Mouse (Mus musculus): ENCODE data around the gene Alg9. TPM values are rescaled to one million over a fixed set of nuclear protein-coding genes. Genes with fewer than 3 reads are reported as not detected.
"Not testable (repeated sequence)": the region's sequence is repeated elsewhere in the genome, so short reads cannot be mapped to it uniquely, and the experiment has no call there.

Gene Alg9
- polyA plus RNA-seq, 1 experiment from 2014 or later, result 37.3 TPM

DNA sequence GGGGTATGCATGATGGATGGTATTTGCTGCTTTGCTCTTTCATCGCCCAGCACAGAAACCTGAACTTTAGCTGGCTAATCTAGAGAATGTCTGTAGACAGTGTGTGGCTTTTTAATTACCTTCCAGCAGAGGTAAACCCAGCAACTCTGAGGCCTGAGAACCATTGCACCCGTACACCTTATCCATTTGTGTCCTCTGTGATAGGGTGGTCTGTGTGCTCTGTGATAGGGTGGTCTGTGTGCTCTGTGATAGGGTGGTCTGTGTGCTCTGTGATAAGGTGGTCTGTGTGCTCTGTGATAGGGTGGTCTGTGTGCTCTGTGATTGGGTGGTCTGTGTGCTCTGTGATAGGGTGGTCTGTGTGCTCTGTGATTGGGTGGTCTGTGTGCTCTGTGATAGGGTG, 57.8 kb downstream of the Alg9 start:
- H3K27me3 ChIP-seq (ENCODE audit: control insufficient read depth, insufficient read depth, low read length); ATAC-seq (replicated peaks; ENCODE audit: insufficient number of reproducible peaks, low FRiP score, low TSS enrichment); H3K27ac ChIP-seq (ENCODE audit: low read depth, low read length); H3K9ac ChIP-seq (ENCODE audit: low read depth, low read length); H3K36me3 ChIP-seq (ENCODE audit: control insufficient read depth, insufficient read depth, low read length); H3K4me1 ChIP-seq (ENCODE audit: control insufficient read depth, insufficient read depth, low read length); H3K9me3 ChIP-seq (replicated peaks; ENCODE audit: control insufficient read depth, low read length); H3K4me2 ChIP-seq; H3K4me3 ChIP-seq (ENCODE audit: low read depth, low read length): not testable (repeated sequence)
- 66% methylated on average over 2 of the region's 2 CpGs for WGBS (ENCODE audit: insufficient replicate concordance)

DNA sequence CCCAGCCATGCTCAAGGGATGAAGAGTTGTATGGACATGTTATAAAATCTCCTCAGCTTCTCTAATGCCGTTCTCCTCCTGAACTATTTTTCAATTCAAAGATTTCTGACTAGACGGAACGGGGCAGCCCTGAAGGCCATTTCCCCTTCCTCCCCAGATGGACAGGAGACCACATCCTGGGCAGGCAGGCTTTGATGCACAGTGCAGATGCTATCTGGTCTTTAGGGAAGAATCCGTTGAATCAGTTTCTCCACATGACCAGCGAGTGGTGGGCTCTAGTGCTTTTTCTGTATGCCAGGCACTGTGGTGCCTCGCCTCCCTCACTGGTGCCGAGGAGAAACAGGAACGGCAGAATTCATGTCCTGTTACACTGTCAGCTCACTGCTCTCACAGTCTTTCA, 59.0 kb downstream of the Alg9 start:
- H3K4me1 ChIP-seq (ENCODE audit: control insufficient read depth, insufficient read depth, low read length), result no peaks in the 10 kb centered on the region
- H3K27ac ChIP-seq (ENCODE audit: low read depth, low read length), result no peak overlapping the region
- no peak for ATAC-seq (replicated peaks; ENCODE audit: insufficient number of reproducible peaks, low FRiP score, low TSS enrichment)
- no peaks in the 10 kb centered on the region for H3K9me3 ChIP-seq (replicated peaks; ENCODE audit: control insufficient read depth, low read length)
- no peak overlapping the region for H3K9ac ChIP-seq (ENCODE audit: low read depth, low read length)
- peaks cover 3% of the 10 kb centered on the region; the same call in 1 of the 2 replicates for H3K36me3 ChIP-seq (ENCODE audit: control insufficient read depth, insufficient read depth, low read length)
- no peak overlapping the region for H3K4me3 ChIP-seq (ENCODE audit: low read depth, low read length)
- H3K27me3 ChIP-seq (ENCODE audit: control insufficient read depth, insufficient read depth, low read length), result no peaks in the 10 kb centered on the region
- 67% methylated on average over 8 of the region's 8 CpGs for WGBS (ENCODE audit: insufficient replicate concordance)
- no peak overlapping the region for H3K4me2 ChIP-seq

DNA sequence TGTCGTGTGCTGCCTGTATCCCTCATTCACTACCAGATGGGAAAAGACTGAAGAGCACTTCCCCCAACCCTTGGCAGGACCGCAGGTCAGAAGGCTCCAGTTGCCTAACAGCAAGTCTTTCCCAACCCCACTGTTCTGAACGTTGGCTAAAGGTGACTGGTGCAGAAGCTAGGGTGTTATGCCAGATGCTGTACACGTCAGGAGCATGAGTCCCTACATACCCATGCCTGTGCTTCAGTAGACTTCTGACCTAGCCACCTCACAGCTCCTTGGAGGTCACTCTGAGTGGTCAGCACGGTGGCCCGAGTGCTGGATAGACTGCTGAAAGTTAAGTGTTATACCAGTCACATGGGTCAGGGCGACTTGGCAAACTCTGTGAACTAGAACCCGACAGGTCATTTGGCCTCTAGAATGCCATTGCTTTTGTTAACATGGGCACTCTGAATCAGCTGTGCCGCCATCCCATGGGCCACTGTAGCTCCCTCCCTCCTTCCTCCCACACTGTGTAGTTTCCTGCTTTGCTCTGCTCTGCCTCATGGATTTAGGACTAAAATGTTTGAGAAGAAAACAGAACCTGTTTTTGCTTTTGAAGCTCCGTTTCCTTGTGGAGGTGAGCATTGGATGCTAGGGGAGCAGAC, 60.4 kb downstream of the Alg9 start:
- H3K9ac ChIP-seq (ENCODE audit: low read depth, low read length), result no peak overlapping the region
- 85% methylated on average over 10 of the region's 10 CpGs for WGBS (ENCODE audit: insufficient replicate concordance)

DNA sequence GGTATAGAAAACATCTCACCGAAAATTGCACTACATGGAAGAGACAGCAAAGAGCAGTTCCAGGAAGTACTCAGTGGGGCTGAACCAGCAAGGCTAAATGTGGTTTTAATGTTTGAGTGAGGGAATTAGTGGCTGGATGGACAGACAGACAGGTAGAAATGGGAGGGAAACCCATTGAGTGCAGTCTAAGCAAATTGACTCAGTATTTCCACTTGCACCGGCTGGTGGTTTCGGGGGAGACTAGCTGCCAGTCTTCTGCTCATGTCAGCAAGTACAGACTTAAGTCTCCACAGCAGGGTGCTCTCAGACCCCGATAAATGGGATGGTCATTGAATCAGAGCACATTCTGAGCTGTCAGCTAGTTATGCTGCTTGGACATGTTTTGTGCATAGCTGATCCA, 61.3 kb downstream of the Alg9 start:
- no peaks in the 10 kb centered on the region for H3K4me1 ChIP-seq (ENCODE audit: control insufficient read depth, insufficient read depth, low read length)
- 90% methylated on average over 4 of the region's 4 CpGs for WGBS (ENCODE audit: insufficient replicate concordance)
- H3K9ac ChIP-seq (ENCODE audit: low read depth, low read length), result no peak overlapping the region
- no peak overlapping the region for H3K27ac ChIP-seq (ENCODE audit: low read depth, low read length)
- peaks cover 3% of the 10 kb centered on the region; the same call in 1 of the 2 replicates for H3K36me3 ChIP-seq (ENCODE audit: control insufficient read depth, insufficient read depth, low read length)
- H3K4me2 ChIP-seq, result no peak overlapping the region
- no peaks in the 10 kb centered on the region for H3K9me3 ChIP-seq (replicated peaks; ENCODE audit: control insufficient read depth, low read length)
- no peak overlapping the region for H3K4me3 ChIP-seq (ENCODE audit: low read depth, low read length)
- H3K27me3 ChIP-seq (ENCODE audit: control insufficient read depth, insufficient read depth, low read length), result no peaks in the 10 kb centered on the region
- no peak for ATAC-seq (replicated peaks; ENCODE audit: insufficient number of reproducible peaks, low FRiP score, low TSS enrichment)

More for the DNA sequence above, 60.4 kb downstream of the Alg9 start:
- Histone ChIP-seq H3K27me3 (ENCODE audit: control insufficient read depth, insufficient read depth, low read length) (no peaks in the 10 kb centered on the region), H3K27ac (ENCODE audit: low read depth, low read length) (no peak overlapping the region), H3K4me2 (no peak overlapping the region), H3K9me3 (replicated peaks; ENCODE audit: control insufficient read depth, low read length) (no peaks in the 10 kb centered on the region), H3K4me3 (ENCODE audit: low read depth, low read length) (no peak overlapping the region), H3K36me3 (ENCODE audit: control insufficient read depth, insufficient read depth, low read length) (peaks cover 3% of the 10 kb centered on the region; the same call in 1 of the 2 replicates), H3K4me1 (ENCODE audit: control insufficient read depth, insufficient read depth, low read length) (no peaks in the 10 kb centered on the region)
- no peak for ATAC-seq (replicated peaks; ENCODE audit: insufficient number of reproducible peaks, low FRiP score, low TSS enrichment)

DNA sequence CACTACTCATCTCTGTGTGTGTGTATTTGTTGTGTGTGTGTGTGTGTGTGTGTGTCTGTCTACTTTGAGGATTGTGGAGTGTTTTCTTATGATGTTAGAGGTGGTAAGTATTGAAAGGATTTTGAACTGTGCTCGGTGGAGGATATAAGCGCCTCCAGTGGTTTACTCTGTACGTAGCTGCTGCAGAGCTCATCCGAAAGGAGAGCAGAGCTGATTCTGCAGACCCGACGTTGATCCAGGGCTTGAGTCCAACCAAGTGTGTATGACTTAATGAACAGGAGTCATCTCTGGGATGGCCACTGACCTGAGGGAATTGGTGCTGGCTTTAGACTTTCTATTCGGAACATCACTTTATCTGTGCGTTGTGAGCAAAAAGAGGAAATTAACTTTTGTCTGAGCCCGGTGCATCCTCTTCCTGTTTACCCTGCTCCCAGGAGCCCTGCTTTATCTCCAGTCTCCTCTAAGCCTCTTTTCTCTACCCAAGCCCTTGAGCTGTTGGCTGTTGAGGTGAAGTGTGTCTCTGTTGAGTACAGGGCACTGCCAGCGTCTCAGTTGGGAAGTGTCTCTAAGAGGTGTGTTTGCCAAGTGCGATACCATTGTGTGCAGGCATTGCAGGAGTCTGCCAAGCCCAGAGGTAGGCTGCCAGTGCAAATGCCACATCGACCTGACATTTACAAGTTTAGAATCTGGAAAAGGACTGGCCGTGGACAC, 66.4 kb downstream of the Alg9 start:
- H3K4me3 ChIP-seq (ENCODE audit: low read depth, low read length), result no peak overlapping the region
- H3K9ac ChIP-seq (ENCODE audit: low read depth, low read length), result no peak overlapping the region
- no peak overlapping the region for H3K27ac ChIP-seq (ENCODE audit: low read depth, low read length)
- no peaks in the 10 kb centered on the region for H3K4me1 ChIP-seq (ENCODE audit: control insufficient read depth, insufficient read depth, low read length)
- no peak for ATAC-seq (replicated peaks; ENCODE audit: insufficient number of reproducible peaks, low FRiP score, low TSS enrichment)
- H3K9me3 ChIP-seq (replicated peaks; ENCODE audit: control insufficient read depth, low read length), result no peaks in the 10 kb centered on the region
- WGBS (ENCODE audit: insufficient replicate concordance), result 78% methylated on average over 13 of the region's 13 CpGs
- no peaks in the 10 kb centered on the region for H3K27me3 ChIP-seq (ENCODE audit: control insufficient read depth, insufficient read depth, low read length)
- peaks cover 4% of the 10 kb centered on the region for H3K36me3 ChIP-seq (ENCODE audit: control insufficient read depth, insufficient read depth, low read length)
- no peak overlapping the region for H3K4me2 ChIP-seq

DNA sequence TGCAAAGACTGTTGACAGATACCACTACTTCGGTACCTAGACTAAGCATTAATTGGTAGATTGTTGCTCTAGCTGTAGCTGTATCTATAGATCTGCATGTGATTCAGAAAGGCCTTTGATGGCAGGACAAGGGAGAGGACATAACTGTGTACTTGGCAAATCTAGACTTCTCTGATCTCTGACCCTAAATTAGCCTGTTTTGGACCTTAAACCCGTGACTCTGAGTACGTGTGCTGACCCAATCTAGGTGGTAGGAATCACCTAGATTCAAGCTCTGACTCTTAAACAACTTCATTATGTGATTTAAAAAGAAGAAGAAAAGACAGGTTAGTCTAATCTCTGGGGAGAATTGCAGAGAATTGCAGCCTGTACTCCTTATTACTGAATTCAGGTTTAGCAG, 70.3 kb downstream of the Alg9 start, which contains the start of gene Ppp2r1b:
Ppp2r1b (plus strand) TSS at position 221 of the 400 bp plus-strand sequence.
- Histone ChIP-seq H3K27ac (ENCODE audit: low read depth, low read length) (no peak within 1 kb of the TSS), H3K9ac (ENCODE audit: low read depth, low read length) (no peak within 1 kb of the TSS), H3K27me3 (ENCODE audit: control insufficient read depth, insufficient read depth, low read length) (no peaks in the 10 kb centered on the region), H3K4me1 (ENCODE audit: control insufficient read depth, insufficient read depth, low read length) (peaks cover 6% of the 10 kb centered on the region; the same call in 1 of the 2 replicates), H3K36me3 (ENCODE audit: control insufficient read depth, insufficient read depth, low read length) (peaks cover 4% of the 10 kb centered on the region), H3K9me3 (replicated peaks; ENCODE audit: control insufficient read depth, low read length) (no peaks in the 10 kb centered on the region), H3K4me3 (ENCODE audit: low read depth, low read length) (no peak within 1 kb of the TSS), H3K4me2 (no peak within 1 kb of the TSS)
- ATAC-seq (replicated peaks; ENCODE audit: insufficient number of reproducible peaks, low FRiP score, low TSS enrichment), result no peak
- WGBS (ENCODE audit: insufficient replicate concordance), result 86% methylated on average over 3 of the region's 3 CpGs

DNA sequence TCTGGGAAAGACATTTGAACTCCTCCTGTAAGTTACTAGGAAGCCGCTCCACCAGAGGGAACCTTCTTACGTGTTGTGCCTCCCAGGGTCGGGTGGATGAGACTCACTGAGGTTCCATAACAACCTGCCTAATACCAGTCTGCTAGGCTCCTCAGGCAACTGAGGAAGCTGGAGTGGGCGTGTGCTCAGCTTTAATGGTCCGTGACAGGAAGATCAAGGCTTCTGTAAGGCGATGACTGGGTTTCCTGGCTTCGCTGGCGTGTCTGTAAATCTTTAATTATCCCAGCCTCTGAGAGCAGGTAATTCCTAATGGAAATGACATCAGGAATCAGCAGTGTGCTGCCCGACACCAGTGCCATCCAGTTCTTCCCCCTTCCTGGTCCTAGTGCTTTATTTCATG, 70.7 kb downstream of the Alg9 start:
- 78% methylated on average over 9 of the region's 9 CpGs for WGBS (ENCODE audit: insufficient replicate concordance)
- no peak overlapping the region for H3K27ac ChIP-seq (ENCODE audit: low read depth, low read length)
- H3K9ac ChIP-seq (ENCODE audit: low read depth, low read length), result no peak overlapping the region
- no peak overlapping the region for H3K4me2 ChIP-seq
- ATAC-seq (replicated peaks; ENCODE audit: insufficient number of reproducible peaks, low FRiP score, low TSS enrichment), result no peak
- H3K4me1 ChIP-seq (ENCODE audit: control insufficient read depth, insufficient read depth, low read length), result peaks cover 7% of the 10 kb centered on the region; the same call in 1 of the 2 replicates
- no peak overlapping the region for H3K4me3 ChIP-seq (ENCODE audit: low read depth, low read length)
- no peaks in the 10 kb centered on the region for H3K9me3 ChIP-seq (replicated peaks; ENCODE audit: control insufficient read depth, low read length)
- no peaks in the 10 kb centered on the region for H3K27me3 ChIP-seq (ENCODE audit: control insufficient read depth, insufficient read depth, low read length)
- peaks cover 4% of the 10 kb centered on the region for H3K36me3 ChIP-seq (ENCODE audit: control insufficient read depth, insufficient read depth, low read length)

DNA sequence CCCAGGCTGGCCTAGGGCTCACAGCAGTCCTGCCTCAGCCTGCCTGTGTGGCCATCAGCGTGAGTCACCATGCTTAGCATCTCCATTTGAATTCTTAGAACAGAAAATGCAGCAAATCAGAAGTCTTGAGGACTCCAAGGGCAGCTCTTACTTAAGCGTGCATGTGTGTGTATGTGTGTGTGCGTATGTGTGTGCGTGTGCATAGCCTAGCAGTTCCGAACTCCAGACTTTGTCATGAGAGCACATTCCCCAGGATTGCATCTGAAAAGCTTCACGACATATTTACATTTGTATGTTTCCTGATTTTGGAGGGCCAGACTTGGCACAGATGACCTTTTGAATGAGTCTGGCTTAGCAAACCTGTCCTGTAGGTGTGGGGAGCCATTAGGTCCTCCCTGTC, 72.3 kb downstream of the Alg9 start:
- WGBS (ENCODE audit: insufficient replicate concordance), result 90% methylated on average over 6 of the region's 6 CpGs
- Histone ChIP-seq H3K9me3 (replicated peaks; ENCODE audit: control insufficient read depth, low read length) (no peaks in the 10 kb centered on the region), H3K4me2 (no peak overlapping the region), H3K9ac (ENCODE audit: low read depth, low read length) (no peak overlapping the region; the same call in 1 of the 2 replicates), H3K36me3 (ENCODE audit: control insufficient read depth, insufficient read depth, low read length) (peaks cover 4% of the 10 kb centered on the region), H3K4me3 (ENCODE audit: low read depth, low read length) (no peak overlapping the region), H3K4me1 (ENCODE audit: control insufficient read depth, insufficient read depth, low read length) (peaks cover 11% of the 10 kb centered on the region; the same call in 1 of the 2 replicates), H3K27me3 (ENCODE audit: control insufficient read depth, insufficient read depth, low read length) (no peaks in the 10 kb centered on the region), H3K27ac (ENCODE audit: low read depth, low read length) (no peak overlapping the region)
- no peak for ATAC-seq (replicated peaks; ENCODE audit: insufficient number of reproducible peaks, low FRiP score, low TSS enrichment)

All from heart, embryonic 11.5 days (tissue).